Mouse (Mus musculus) testis, adult 2 months (tissue): ENCODE data around the gene Snap47. TPM values are rescaled to one million over a fixed set of nuclear protein-coding genes. Genes with fewer than 3 reads are reported as not detected.

Experiments
- H3K27ac ChIP-seq: fragments of 200-500 bp; 2 replicates; pipeline ENCODE4 v1.5.1; 2012; ENCODE audit warnings: low read depth, low read length; ENCODE audit not compliant: control insufficient read depth, insufficient read depth
- H3K27me3 ChIP-seq: fragments of 200-500 bp; 2 replicates; pipeline ENCODE4 v1.6.1; 2012; ENCODE audit warnings: mild to moderate bottlenecking, low read length, moderate library complexity; ENCODE audit not compliant: control insufficient read depth, insufficient read depth
- H3K36me3 ChIP-seq: fragments of 200-500 bp; 2 replicates; pipeline ENCODE4 v1.6.1; 2012; ENCODE audit warnings: mild to moderate bottlenecking, low read length; ENCODE audit not compliant: control insufficient read depth, insufficient read depth
- H3K4me1 ChIP-seq: fragments of 200-500 bp; 2 replicates; pipeline ENCODE4 v1.6.1; 2012; ENCODE audit warnings: low read length; ENCODE audit not compliant: control insufficient read depth, insufficient read depth
- H3K4me3 ChIP-seq: fragments of 200-500 bp; 2 replicates; pipeline ENCODE4 v1.5.1; 2012; ENCODE audit warnings: low read depth, mild to moderate bottlenecking, low read length, moderate library complexity, mixed read lengths; ENCODE audit not compliant: control insufficient read depth
- CTCF ChIP-seq: fragments of 200-500 bp; IDR thresholded peaks from 2 replicates; pipeline ENCODE4 v1.5.1; 2012; ENCODE audit warnings: low read depth, mild to moderate bottlenecking, inconsistent platforms, low read length, moderate library complexity; ENCODE audit not compliant: control insufficient read depth, insufficient read depth, insufficient replicate concordance
- POLR2A ChIP-seq: fragments of 200-500 bp; IDR thresholded peaks from 2 replicates; pipeline ENCODE4 v1.6.1; 2012; ENCODE audit warnings: low read depth, mild to moderate bottlenecking, inconsistent platforms, low read length, moderate library complexity; ENCODE audit not compliant: control insufficient read depth
- polyA plus RNA-seq: library from polyadenylated mRNA; depleted of rRNA; stranded (reverse); fragments of >200 nt; gene quantifications from 2 replicates; pipeline ENCODE4 v1.2.3, GENCODE M21; 2012

The Snap47 gene
- polyA plus RNA-seq, 1 experiment = 22.6 TPM

DNA sequence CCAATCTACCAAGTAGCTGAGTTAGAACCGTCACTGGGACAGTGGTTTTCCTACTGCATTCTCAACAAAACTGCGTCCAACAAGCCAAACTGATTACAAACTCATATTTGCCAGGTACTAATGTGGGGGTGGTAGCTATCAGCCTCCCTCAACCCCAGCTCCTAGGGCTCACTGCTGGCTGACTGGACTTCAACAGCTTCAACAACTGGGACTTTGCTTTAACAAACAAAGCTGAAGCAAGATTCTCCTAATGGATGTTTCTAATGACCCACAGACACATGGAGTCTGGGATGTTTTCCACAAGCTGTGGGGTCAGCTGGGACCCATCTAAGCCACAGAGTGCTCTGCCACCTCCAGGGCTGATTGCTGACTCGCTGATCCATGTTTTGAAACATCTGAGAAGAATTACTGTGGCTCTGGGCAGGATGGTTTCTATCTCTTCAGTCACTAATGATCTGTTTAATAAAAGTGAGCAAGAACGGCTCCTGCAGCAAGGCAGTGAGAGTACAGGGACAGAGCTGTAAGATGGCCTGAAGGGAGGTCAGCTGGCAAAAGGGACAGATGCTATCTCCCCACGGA lies 27.9 kb downstream of the Snap47 start:
- Histone ChIP-seq H3K27ac (no peak overlapping the region; the same call in 1 of the 2 replicates), H3K27me3 (no peaks in the 10 kb centered on the region), H3K4me1 (no peaks in the 10 kb centered on the region), H3K4me3 (no peak overlapping the region), H3K36me3 (no peaks in the 10 kb centered on the region)
- TF ChIP-seq POLR2A (no peak), CTCF (no peak)

DNA sequence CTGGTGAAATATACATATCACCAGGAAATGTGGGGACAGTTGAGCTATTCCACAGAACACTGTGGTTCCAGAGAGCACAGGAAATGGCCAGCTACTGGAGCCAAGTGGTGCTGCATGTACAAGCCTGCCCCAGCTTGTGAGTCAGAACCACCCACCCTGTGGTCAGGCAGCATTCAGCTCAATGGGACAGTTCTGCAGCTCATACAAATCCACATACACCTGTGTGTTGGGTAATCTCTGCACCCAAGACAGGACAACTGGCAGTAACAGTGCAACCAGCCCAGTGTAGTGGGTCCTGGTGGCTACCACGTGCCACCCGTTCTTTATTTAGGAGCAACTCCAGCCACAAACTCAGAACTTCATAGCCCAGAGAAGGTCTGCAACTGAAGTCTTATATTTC lies 29.0 kb downstream of the Snap47 start:
- Histone ChIP-seq H3K27ac (no peak overlapping the region), H3K36me3 (no peaks in the 10 kb centered on the region), H3K4me1 (no peaks in the 10 kb centered on the region), H3K4me3 (no peak overlapping the region), H3K27me3 (no peaks in the 10 kb centered on the region)
- no peak for TF ChIP-seq CTCF

DNA sequence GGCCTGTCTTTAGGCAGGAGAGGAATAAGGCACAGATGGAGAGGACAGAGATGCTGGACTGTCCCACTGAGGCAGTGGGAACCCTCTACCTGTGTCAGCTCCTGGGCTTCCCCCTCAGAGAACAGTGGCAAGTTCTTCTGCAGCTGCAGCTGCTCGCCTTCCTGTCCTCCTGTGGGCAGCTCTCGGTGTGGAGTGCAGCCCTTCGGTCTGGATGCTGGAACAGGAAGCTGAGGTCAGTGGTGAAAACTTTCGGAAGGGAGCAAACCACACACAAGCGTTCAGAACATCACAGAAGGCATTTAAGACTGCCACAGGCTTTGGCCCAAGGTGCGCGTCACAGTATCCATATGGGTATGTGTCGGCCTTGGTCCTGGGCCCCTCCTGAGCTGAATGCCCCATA lies 29.6 kb downstream of the Snap47 start:
- no peaks in the 10 kb centered on the region for H3K4me1 ChIP-seq
- no peaks in the 10 kb centered on the region for H3K27me3 ChIP-seq
- H3K4me3 ChIP-seq = no peak overlapping the region
- TF ChIP-seq POLR2A (no peak), CTCF (no peak)
- no peaks in the 10 kb centered on the region for H3K36me3 ChIP-seq
- no peak overlapping the region for H3K27ac ChIP-seq

- TF ChIP-seq CTCF (no peak), POLR2A (no peak)
- H3K27me3 ChIP-seq = no peaks in the 10 kb centered on the region
- no peak overlapping the region for H3K27ac ChIP-seq
- no peaks in the 10 kb centered on the region for H3K36me3 ChIP-seq
- H3K4me1 ChIP-seq = no peaks in the 10 kb centered on the region
- no peak overlapping the region for H3K4me3 ChIP-seq
Measured at GRCm38 (mm10) chr11:59418708-59419107, 32.3 kb downstream of the Snap47 start.

DNA sequence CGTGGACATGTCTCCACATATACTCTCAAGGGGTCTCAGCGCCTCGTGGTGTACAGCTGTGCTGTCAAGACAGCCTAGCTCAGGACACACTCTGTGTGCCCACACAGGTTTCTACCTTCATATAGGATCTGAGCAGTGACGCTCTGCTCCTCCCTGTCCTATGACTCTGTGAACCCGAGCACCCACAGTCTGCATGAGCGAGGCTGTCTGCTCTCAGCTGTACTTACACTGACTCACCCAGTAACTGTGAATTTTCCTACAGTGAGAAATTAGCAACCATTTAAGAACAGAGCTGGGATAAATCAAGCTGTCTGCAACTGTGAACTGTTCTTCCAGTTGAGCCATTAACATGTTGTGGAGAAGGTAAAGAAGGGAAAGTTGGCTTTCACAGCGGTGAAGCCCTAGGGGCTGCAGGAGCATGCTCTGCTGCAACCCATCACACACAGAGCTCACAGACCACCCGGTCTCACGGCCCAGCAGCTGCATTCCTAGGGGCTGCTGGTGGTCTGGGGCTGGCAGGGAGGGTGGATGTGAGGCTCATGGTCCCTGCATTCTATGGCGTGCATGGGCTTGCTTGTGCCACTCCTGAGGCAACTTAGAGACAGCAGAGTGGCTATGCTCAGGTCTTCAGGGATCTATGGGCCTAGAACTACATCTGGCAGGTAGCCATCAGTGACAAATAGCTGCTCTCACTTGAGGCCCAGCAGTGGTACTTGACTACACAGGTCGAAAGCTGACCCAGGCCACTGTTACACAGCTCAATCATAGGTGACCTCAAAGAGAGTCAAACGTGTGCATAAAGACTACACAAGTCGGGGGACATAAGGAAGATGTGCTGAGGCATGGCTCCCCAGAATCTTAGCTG lies 37.8 kb downstream of the Snap47 start:
- no peak for TF ChIP-seq POLR2A
- no peak for TF ChIP-seq CTCF
- no peaks in the 10 kb centered on the region for H3K4me1 ChIP-seq
- no peaks in the 10 kb centered on the region for H3K27me3 ChIP-seq
- H3K27ac ChIP-seq = no peak overlapping the region
- no peak overlapping the region for H3K4me3 ChIP-seq
- no peaks in the 10 kb centered on the region for H3K36me3 ChIP-seq

DNA sequence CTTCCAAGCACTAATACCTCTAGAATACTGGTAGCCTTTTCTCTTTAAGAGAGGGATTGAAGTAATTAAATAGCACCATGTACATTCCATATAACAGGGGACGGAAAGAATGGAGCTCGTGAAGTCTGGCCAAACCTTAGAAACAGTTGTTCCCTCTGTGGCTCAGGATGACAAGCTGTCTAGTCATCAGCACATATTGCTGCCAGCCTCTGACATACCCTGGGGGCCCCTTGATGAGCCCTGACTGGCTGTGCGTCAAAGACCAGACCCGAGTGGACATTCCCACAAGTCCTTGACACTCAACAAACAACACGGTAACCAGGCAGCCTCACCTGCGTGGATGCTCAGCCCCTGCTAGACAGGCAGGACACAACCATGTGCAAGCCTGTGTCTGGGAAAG lies 38.9 kb downstream of the Snap47 start:
- Histone ChIP-seq H3K4me3 (no peak overlapping the region), H3K27ac (no peak overlapping the region), H3K36me3 (no peaks in the 10 kb centered on the region; the same call in 1 of the 2 replicates), H3K27me3 (no peaks in the 10 kb centered on the region), H3K4me1 (no peaks in the 10 kb centered on the region)
- TF ChIP-seq CTCF (no peak), POLR2A (no peak)

DNA sequence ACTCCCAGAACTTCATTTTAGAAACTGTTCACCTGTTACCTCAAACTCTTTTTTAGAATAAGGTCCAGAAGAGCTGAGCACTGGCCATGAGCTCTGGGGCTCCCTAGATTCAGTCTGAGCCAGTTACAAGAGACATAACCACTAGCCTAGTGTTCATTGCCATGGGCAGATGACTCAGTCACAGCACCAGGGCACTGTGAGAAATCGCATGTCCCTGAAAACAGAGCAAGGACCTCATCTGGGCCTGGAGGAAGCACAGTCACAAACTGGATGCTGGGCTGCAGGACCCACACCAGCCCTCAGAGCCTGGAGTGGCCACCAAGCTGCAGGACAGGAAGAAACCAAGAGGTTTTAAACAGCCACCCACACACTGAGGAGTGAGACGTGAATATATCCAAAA lies 40.1 kb downstream of the Snap47 start:
- no peak for TF ChIP-seq CTCF
- TF ChIP-seq POLR2A = no peak
- Histone ChIP-seq H3K36me3 (no peaks in the 10 kb centered on the region; the same call in 1 of the 2 replicates), H3K4me3 (no peak overlapping the region), H3K27me3 (no peaks in the 10 kb centered on the region), H3K27ac (no peak overlapping the region), H3K4me1 (no peaks in the 10 kb centered on the region)
